Mouse (Mus musculus) heart, adult 9 months (tissue): ENCODE results near the gene Pipox.

Source experiments
- DNase-seq, 2 experiments: peaks; one replicate each; pipeline ENCODE4 v3.0.0; 2022; ENCODE audit warnings: low spot score in 2 of 2

Pipox gene

GRCm38 (mm10) chr11:77893787-77894718 lies at the start of gene Pipox:
TSS of gene Pipox (minus strand) at chr11:77894096.
- DNase-seq: peak; percentile 73 to 82

- no peak for DNase-seq
Measured at GRCm38 (mm10) chr11:77942230-77942629, 48.3 kb upstream of the Pipox start.

- no peak for DNase-seq
Measured at GRCm38 (mm10) chr11:77937649-77938410, 43.9 kb upstream of the Pipox start.

GRCm38 (mm10) chr11:77936846-77937245 lies 43.0 kb upstream of the Pipox start:
- no peak for DNase-seq

GRCm38 (mm10) chr11:77934568-77935311 lies 40.8 kb upstream of the Pipox start:
- no peak for DNase-seq

GRCm38 (mm10) chr11:77934111-77934521 lies 40.2 kb upstream of the Pipox start:
- no peak for DNase-seq

GRCm38 (mm10) chr11:77932576-77932975 lies 38.7 kb upstream of the Pipox start:
- no peak for DNase-seq

GRCm38 (mm10) chr11:77931541-77932433 lies 37.9 kb upstream of the Pipox start:
- DNase-seq: no peak

GRCm38 (mm10) chr11:77930751-77931540 lies 37.0 kb upstream of the Pipox start, which contains the start of gene Sez6:
TSS of gene Sez6 (plus strand) at chr11:77930800.
- DNase-seq: peak; percentile 18 to 35

GRCm38 (mm10) chr11:77927837-77928236 lies 33.9 kb upstream of the Pipox start:
- DNase-seq: no peak

- DNase-seq: no peak
Measured at GRCm38 (mm10) chr11:77926666-77927065, 32.8 kb upstream of the Pipox start.

- no peak for DNase-seq
Measured at GRCm38 (mm10) chr11:77925836-77926657, 32.2 kb upstream of the Pipox start.

- no peak for DNase-seq
Measured at GRCm38 (mm10) chr11:77923285-77923684, 29.4 kb upstream of the Pipox start.

GRCm38 (mm10) chr11:77917166-77917565 lies 23.3 kb upstream of the Pipox start:
- DNase-seq: no peak

GRCm38 (mm10) chr11:77916741-77917140 lies 22.8 kb upstream of the Pipox start:
- DNase-seq: no peak

- no peak for DNase-seq
Measured at GRCm38 (mm10) chr11:77914598-77915260, 20.8 kb upstream of the Pipox start.

- no peak for DNase-seq
Measured at GRCm38 (mm10) chr11:77913505-77913904, 19.6 kb upstream of the Pipox start.

GRCm38 (mm10) chr11:77909776-77910175 lies 15.9 kb upstream of the Pipox start:
- no peak for DNase-seq

GRCm38 (mm10) chr11:77909376-77909775 lies 15.5 kb upstream of the Pipox start:
- no peak for DNase-seq
